Mouse (Mus musculus) adrenal gland, adult 2 months (tissue): ENCODE data around the gene Tpcn2. TPM values are rescaled to one million over a fixed set of nuclear protein-coding genes. Genes with fewer than 3 reads are reported as not detected.
A peak's percentile ranks its signal among the peaks of the same experiment; 100 is the strongest.

Experiments
- DNase-seq: peaks from one replicate; pipeline ENCODE4 v3.0.0; 2021
- polyA plus RNA-seq: library from polyadenylated mRNA; depleted of rRNA; stranded (reverse); fragments of >200 nt; gene quantifications from 2 replicates; pipeline ENCODE4 v1.2.3, GENCODE M21; 2012
- total RNA-seq, 2 experiments: library from RNA; stranded (reverse); gene quantifications; 2 replicates each; pipeline ENCODE4 v1.2.3; 2021

Gene Tpcn2
- total and polyA plus RNA-seq, 3 experiments = 11.2 to 17.9 (median 12.5) TPM

DNA sequence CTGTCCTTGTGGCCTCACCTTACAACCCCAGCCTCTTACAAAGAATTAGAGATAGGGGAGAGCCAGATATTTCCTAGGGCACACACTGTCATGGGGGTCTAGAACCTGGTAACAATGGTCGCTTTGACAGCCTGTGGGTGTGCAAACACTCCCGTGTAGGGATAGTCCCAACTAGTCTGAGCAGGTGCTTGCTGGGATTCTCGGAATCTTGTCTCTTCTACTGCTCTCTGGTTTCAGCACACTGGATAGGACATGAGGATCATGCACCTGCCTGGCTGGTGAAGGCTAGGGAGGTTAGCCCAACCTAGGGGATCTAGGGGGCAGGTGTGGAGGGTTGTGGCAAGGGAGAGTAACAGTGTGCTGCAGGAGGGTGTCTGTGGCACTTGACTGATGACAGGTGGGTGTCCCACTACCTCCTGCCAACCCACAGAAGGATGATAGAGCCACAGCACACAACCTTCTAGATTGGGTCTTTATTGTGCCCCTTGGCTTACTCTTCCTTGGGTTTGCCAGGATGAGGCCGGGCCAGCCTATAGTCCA lies 78.4 kb downstream of the Tpcn2 start:
- no peak for DNase-seq

DNA sequence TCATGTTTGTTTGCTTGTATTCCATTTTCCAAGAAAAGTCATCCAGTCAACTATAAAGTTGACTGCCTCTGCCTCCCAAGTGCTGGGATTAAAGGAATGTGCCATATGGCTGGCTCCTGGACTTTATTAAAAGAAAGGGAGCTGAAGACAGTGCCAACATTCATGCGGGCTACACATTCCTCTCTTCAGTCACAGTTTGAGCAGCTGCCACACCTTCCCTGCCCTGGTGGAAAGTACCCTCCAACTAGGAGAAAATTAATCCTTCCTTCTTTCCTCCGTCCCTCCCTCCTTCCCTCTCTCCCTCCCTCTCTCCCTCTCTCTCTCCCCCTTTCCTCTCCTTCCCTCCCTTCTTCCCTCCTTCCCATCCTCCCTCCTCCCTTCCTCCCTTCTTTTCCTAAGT lies 84.1 kb downstream of the Tpcn2 start:
- DNase-seq = no peak

DNA sequence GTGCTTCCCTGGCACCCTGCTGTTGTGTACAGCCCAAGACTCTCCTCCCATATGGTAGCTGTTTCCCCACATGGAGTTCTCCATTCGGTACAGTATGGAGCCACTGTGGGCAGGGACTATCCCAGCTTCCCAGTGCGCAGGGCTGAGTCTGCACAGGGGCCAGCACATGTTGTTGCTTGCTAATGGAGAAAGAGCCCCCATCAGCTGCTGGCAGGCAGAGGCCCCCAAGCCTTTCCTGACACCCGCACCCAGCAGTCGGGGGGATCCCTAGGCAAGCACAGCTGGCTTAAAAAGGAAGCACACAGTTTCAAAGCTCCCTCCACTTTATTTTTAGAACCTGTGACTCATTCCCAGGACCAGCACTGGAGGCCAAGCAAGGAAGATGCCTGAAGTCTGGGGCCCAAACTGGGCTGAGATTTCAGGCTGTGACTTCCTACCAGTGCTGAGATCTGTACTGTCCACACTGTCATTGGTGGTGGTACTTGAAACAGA lies 85.5 kb downstream of the Tpcn2 start:
- peak; percentile 54 for DNase-seq

DNA sequence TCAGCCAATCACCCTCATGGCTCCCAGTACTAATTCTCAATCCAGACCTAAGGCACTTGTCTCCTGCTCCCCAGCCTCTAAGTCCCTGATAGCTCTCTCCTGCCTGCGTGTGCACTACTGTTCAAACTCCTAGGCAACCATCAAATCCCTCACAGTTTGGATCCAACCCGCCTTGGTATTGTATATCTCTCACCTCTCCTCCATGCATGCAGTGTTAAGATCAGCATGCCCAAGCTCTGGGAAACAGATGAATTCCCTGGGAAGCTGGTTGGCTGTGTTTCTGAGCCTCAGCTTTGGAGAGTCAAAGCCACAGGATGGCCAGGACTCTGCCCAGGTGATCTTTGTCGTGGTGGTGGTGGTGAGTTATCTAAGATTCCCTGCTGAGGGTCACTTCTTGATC lies 86.1 kb downstream of the Tpcn2 start:
- DNase-seq = no peak

DNA sequence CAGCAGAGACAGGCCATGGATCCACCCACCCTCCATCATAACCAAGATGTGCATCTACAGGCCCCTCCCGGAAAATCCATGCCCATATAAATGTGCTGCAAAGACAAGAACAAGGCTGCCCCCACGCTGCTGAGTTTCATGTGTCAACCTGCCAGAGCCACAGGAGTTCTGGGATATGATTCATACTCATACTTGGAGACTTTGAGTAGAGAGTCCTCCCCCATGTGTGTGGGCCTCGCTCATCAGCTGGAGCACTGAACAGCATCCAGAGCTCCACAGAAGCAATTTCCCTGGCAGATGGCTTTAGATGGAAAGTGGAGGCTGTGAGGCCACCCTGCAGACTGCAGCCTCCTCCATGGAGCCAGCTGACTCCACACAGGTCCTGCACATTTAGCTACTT lies 86.8 kb downstream of the Tpcn2 start:
- DNase-seq = no peak

DNA sequence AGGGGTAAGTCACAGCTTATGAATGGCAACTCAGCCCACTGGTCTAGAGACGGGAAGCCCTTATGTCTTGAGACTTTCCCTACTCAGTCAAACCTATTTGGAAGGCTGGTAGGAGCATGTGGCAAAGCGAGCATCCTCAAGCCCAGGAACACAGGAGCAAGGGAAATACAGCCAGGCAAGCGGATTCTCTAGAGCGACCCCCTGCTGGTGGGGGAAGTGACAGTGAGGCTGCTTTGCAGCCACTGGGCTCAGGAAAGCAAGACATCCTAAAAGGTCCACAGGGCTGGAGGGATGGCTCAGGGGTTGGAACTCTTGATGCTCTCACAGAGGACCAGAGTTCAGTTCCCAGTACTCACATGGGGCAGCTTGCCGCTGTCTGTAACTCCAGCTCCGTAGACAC lies 87.5 kb downstream of the Tpcn2 start:
- no peak for DNase-seq

DNA sequence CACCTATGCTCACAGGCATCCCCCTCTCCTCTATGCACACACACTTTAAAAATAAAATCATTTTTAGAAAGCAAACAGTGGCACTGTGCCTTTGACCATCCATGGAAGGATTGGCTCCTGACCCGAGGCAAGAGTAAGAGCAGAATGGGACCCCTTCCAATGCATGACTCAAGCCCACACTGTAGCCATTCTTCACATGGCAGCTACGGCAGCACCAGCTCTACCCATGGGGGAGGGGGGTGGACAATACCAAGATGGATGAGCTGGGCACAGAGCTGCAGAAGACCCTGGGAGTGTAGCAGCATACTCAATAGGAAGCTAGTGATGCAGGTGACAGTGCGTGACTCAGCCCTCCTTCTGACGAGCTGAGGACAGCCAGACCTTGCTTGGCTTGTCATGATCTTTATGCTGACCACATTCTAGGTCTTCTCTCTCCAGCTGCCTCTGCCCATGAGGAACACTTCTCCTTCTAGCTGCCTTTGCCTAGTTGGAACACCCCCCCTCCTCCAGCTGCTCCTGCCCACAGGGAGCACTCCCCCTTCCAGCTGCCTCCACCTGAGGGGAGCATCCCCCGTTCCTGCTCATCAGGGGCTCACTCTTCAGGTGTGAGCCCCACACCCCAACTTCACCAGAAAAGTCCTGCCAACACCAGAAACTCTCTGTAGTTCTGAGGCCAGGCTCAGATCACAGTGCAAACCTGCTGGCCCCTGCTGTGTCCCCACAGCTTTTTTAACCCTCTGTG lies 88.5 kb downstream of the Tpcn2 start:
- peak; percentile 39 for DNase-seq

DNA sequence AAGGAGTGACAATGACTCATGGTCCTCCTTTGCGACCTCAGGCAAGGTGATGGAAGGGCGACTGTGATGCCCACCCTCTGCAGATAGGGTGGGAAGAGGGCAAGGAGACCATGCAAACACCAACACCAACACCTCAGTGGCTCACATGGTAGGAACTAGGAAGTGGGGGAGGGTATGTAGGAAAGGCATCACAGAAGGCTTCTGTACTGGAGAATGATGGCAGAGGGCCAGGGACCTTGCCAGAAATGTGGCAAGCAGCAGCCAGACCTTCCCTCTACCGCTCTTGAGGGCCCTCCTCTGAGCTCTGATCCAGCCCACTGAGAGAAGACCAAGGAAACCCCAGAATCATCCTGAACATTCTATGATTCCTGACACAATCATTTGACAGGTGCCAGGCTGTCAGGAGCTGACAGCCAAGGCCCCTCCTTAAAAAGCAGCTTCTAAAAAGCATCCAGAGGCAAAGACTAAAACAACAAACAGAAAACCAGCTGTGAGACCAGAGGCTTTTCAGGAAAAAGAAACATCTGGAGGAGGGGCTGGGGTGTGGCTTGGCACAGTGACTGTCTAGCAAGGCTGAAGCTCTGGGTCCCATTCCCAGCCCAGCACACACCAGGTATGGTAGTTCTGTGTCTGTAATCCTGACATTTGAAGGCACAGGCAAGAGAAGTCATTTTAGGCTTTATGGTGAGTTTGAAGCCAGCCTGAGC lies 89.2 kb downstream of the Tpcn2 start:
- DNase-seq = peak; percentile 61

DNA sequence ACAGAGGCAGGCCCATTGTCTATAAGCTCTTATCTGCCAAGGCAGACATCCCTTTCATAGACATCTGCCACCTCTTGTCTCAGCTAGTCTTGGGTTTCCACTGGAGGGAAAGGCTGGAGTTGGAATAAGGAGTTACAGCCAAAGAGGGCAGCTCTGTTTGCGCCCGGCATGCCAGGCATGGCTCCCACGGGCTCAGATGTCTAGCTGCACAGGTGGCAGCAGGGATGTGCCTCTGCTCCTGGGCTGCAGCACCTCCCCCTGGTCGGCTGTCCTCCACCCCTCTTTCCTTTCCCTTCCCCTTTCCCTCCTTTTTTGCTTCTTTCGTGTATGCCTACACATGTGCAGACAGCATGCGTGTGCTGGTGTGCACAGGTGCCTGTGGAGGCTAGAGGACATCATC lies 91.0 kb downstream of the Tpcn2 start:
- no peak for DNase-seq

DNA sequence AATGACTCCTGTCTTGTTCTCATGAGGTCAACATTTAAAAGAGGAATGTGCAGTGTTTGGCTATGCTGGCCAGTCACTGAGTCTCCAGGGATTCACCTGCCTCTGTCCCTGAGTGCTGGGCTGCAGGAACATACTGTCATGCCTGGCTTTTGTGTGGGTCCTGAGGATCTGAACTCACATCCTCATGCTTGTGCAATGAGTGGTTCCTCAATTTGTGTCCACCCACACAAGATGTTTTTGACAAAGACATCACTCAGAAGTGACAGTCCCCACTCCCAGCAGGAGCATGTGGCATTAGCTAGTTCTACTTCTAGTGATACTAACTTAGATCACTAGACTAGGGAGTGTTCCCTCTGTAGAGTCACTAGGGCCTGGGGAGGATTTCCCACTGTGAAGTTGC lies 93.3 kb downstream of the Tpcn2 start:
- no peak for DNase-seq

DNA sequence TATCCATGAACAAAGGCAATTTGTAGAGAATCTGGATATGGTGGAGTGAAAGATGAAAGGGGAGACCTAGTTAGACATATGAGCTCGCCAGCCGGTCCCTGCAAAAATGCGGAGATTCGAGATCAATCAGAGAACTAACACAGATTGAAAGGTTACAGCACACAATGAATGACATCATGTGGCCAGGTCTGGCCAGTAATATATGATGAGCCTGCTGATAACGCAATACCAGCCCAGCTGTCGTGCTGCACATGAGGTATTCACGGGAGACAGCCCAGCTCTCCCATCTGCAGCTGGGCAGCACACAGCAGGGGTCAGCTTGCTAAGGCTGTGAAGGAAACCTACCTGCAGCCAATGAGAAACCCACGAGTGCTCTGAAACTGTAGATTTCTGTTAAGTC lies 94.5 kb downstream of the Tpcn2 start:
- no peak for DNase-seq

DNA sequence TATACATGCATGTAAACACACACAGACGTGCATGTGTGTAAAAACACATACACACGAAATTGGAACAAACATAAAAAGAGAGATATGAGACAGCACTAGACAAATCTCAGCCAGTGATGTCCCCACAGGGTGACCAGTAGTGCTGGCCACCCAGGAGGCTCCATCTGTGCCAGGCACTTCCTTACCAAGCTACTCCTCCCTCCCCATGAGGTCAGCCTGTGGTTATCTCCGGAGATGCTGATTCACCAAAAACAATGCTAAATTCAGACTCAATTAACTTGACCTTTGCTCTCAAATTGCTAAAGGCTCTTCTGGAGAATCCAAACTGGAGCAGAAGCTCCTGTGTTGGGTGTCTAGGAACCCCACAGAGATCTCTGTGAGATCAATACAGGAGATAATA lies 96.0 kb downstream of the Tpcn2 start:
- DNase-seq = peak; percentile 43

DNA sequence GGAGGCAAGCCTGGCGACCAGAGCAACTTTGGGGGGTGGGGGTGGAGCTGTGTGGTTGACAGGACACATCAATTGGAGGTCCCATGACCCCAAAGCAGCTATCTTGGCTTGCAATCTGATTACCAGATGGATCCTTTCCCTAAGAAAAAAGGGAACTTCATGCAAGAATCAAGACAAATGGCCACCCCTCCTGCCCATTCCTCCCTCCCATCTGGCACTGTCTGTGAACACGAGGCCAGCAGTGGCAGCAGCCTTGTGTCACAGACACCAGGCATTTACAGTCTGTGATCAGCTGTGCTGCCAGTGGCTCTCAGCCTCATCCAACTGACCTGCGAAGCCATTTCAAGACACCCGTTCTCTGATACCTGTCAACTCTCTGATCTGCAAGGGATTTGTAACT lies 101.4 kb downstream of the Tpcn2 start:
- DNase-seq = no peak

DNA sequence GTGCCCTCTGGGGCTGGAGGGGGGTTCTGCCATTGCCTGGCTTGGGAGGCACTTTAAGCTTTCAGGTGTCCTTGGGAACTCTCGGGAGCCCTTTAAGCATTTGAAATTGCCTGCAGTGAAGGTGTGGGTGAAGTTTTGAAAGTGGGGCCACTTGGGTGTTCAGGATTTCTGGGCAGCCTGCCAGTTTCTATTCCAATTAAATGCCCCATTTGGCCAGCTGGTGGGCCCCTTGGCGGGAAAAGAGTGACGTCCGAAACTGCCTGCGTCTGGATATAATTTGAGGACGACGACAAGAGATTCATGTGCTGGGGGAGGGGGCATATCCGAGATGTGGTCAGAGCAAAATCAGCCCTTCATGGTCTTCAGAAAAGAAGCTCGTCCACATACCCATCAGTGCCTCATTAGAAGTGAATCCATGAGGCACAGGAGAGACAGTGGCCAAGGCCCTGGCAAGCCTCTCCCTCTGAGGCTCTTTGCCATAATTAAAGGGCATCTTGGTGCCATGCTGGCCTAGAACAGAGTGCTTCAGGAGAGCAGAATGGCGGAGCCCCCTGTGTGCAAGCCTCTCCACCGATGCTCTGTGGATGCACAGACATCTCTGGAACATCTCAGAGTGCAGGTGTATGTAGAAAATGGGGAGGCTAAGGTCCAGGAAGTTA lies 102.3 kb downstream of the Tpcn2 start:
- no peak for DNase-seq

DNA sequence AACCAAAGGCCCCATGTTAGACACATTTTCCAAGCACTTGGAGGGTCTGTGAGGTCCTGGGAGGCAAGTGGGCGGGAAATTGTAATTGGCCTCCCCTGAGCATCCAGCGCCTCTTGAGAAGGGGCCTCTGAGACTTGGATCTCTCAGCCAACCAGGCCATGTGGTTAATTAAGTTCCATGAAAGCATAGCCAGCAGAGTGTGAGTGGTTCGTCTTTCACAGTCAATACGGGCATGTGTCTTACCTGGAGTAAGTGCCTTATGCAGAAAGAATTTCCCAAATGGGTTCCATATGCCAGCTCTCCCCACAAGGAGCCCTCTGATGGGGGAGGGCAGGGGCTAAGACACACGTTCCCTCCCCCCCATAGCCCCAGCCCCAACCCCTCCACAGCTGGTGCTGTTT lies 104.1 kb downstream of the Tpcn2 start:
- DNase-seq = no peak

DNA sequence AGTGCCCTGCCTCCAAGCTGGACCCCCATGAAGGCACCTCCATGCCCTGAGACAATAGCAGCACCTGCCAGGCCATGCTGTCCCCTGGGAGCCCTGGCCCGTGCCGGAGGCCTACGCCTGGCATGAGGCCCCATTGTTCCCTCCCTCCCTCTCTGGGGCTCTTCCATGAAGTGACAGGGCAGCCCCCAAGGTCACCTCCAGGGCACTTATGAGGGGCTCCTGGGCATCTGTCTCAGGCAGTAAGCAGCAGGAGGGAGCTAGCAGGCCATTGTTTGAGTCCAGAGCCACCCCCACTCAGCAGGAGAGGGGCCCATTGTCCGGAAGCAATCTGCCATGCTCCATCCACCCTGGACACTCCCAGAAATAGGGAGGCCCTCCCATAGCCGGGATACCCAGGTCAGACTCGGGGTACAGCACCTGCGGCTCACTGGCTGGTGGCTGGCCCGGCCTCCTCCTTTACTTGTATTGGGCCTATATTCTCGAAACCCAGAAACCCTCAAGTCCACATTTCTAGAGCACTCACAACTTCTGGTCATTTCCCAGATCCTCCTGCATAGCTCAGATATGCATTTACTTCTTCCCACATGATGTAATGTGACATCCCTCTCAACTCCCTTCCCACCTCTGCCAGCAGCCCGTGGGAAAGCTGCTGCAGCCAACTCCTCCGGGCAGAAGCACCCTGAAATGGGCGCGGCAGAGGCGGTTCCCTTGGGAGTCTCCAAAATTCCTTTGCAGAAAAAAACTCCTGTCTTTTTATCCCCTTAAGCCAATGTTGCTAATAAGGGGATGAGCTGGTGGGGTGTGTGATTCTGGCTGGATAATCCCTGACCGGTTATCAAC lies 106.8 kb downstream of the Tpcn2 start:
- DNase-seq = no peak

DNA sequence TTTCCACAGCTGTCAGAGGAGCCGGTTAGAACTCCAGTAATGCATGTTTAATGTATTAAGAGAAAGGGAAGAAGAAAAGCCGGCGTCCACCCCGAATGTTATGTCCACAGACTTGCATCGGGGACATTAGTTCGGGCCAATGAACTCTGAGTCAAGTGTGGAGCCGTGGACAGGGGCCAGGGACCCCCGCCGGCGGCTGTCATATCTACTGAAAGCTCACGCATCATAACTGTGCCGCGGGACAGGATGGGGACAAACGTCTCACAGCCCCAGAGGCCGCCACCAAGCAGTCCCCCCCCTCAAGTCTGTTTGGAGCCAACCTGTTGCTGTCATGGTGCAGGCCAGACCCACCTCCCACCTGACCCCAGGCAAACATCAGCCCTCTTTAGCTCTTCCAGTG lies 110.2 kb downstream of the Tpcn2 start:
- DNase-seq = no peak

DNA sequence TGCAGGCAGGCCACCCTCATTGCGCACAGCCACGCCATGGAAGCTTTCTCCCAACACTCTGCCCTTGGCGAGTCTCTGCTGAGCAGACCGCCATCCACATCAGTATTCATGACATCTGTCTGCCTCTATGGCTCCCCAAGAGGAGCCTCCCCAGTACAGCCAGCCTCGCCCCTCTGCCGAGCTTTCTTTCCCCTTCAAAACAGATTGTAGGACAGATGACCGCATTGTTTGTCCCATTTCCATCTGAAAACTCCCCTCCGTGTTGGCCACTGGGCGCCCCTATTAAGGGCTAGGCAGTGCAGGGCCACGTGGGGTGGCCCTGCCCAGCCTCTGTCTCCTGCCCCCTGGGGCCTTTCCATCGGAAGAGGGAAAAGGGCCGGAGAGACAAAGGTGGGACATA lies 110.7 kb downstream of the Tpcn2 start:
- DNase-seq = no peak

DNA sequence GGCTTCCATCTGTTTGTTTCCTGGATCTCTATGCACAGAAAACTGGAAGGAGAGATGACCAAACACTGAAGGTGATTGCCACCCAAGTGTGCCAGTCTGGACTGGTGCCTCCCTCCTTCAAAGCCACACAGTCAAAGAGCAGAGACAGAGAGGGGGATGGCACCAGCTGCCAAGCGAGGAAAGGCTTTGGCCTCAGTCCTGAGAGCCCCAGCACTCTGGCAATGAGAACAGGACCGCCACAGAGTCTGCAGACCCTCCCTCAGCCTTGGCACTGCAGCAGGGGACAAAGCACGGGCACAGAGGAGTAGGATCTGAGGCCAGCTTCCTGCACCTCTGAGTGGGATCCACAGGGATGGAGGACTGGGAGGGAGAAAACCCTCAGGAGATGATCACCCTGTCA lies 114.1 kb downstream of the Tpcn2 start:
- no peak for DNase-seq

DNA sequence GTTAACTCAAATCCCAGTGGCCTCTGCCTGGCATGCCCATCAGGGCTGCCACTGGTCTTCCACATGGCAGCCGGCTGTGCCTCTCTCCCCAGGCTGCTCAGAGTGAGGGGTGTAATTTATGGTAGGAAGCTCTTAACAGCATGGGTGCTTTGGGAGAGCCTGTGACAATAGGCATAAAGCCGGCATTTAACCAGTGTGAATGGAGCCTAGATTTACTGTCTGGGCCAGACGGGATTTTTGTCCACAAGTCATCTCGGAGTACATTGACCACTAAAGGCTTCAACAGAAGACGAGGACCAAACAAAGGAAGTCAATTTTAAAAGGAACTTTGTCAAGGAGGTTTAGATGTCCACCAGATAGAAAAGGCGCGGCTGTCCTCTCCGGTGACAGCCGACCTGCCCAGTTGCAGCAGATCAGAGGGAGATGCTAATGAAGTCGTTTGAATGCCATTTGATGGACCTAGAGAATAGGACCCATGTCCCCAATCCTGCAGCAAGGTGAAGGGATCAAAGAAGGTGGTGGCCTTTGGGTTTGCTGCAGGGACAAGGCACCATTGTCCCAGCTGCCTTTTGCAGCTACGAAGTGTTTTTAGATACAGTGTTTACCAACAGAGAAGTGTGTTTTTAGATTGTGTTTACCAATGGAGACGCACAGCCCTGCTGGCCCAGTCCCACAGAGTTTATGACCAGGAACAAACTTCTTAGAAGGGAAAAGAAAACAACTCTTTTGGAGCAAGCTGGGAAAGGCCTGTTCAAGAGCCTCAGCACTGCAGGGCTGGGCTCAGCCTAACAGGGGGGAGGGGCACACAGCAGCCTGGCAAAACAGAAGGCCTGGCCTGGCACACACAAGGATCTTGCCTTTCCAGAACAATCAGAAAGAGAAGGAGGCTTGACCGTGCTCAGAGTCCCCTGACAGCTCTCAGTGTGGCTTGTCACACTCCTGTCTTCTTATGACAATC lies 124.2 kb downstream of the Tpcn2 start:
- DNase-seq = no peak

DNA sequence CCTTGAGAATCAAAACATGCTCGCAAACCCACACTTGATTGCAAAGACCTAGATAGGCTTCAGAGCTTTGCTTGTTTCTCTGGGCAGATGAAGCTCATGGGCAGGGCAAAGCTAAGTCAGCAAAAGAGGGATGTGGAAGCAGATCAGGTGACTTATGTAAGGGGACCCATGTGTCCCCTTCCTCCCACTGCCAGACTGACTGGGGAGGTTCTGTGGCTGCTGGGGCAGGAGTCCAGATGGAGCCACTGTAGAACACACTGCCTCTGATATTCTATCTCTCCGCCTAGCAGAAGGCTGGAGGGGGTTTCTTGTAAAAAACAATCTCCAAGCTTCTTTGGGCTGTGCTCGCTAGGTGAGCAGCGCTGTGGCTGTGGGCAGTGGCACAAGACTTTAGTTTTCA lies 128.1 kb downstream of the Tpcn2 start:
- no peak for DNase-seq
